Mouse (Mus musculus): ENCODE measurements around the gene Cyp2j9. TPM values are rescaled to one million over a fixed set of nuclear protein-coding genes. Genes with fewer than 3 reads are reported as not detected.

The Cyp2j9 gene
- polyA plus RNA-seq (2012; rRNA removed): 0.80 and 2.2 TPM in 2 replicates

DNA sequence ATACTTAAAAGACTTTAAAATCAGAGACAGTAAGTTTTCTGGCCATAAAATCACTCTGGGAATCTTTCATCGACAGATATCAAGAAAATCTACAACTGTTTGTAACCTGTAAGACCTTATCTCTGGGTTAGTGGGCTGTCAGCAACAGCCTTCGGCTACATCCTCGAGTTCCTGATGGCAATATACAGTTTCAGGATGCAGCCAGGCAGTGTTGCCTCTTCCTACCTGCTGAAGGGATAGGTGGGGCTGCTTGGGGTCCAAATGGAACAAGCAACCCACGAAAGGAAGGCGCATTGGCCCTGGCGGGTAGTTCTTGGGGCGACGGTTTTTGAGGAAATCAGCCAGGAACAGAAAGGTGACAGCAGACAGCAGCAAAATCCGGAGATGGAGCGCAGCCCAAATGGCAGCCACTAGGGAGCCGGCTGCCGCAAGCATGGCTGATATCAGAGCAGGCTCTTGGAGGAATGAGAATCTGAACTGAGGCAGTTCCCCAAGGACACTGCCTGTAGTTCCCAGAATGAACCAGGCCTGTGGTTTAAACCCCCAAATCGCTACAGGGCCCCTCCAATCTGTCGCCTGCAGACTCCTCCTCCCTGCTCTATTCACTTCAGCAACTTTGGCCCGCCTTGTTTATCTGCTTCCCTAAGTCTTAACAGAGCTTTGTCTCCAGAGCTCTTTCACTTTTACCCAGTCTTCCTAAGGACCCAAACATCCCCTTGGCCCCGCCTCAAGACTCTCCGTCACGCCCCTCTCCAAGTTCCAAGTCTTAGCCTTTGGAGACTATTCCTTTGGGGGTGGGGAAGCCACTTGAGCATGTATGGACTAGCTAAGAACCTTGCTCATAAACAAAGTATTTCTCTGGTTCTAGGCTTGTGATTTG lies at the start of gene Cyp2j9:
Gene Cyp2j9, minus strand, starts transcription at position 668 of the 880 bp plus-strand sequence.

GRCm38 (mm10) chr4:96553133-96553819 lies 38.1 kb downstream of the Cyp2j9 start, which contains the start of gene Cyp2j6:
Gene Cyp2j6 (minus strand): TSS chr4:96553661.

Other genes starting within 250 kb of the Cyp2j9 start
- gene Cyp2j11, start 242.9 kb downstream of the Cyp2j9 start, polyA plus RNA-seq (2012; rRNA removed): not detected in 2 replicates
- not detected in 2 replicates for gene Cyp2j8, start 84.2 kb downstream of the Cyp2j9 start, polyA plus RNA-seq (2012; rRNA removed)
- 8.4 and 9.1 TPM in 2 replicates for gene Cyp2j6, start 37.9 kb downstream of the Cyp2j9 start, polyA plus RNA-seq (2012; rRNA removed)
- gene Cyp2j5, start 72.6 kb upstream of the Cyp2j9 start, polyA plus RNA-seq (2012; rRNA removed): not detected in 2 replicates
- gene Gm12695, start 193.6 kb upstream of the Cyp2j9 start, polyA plus RNA-seq (2012; rRNA removed): not detected in 2 replicates